Mouse (Mus musculus): ENCODE results near the gene Zfp65.
"Not testable (repeated sequence)": the region's sequence is repeated elsewhere in the genome, so short reads cannot be mapped to it uniquely, and the experiment has no call there.

Gene Zfp65

DNA sequence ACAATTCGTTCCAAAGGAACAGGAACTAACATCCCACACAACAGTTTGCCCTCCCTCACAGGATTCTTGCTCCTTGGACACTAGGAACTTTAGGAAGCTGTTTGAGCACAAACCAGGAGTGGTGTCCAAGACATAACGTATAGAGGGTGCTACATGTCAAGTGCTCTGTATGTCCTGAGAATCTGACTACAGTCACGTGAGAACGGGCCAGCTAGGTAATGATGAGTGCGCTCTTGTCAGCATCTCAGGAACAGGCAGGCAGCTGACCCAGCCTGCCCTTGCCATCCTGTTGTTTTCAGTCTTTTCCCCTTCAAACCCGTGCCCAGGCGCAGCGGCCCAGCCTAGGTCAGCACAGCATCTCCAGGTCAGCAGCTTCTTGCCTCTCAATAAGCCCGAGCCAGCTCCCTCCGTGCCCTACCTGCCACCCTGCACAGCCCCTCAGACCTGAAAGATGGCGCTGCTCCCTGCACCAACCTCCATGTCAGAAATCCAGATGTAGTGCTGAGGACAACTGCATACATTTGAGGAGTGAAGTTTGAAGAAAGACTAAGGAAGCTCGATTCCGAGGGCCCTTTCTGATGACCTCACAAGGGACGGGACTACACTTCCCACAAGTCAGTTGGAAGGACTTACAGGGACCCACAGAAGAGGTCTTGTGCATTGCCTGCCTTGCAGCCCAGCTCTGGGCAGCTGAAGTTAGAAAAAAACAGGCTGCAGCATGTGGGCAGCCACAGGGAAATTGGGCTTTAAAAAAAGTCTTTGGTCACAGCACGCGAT is 45.8 kb downstream of the Zfp65 start:
- not testable (repeated sequence) for H3K36me3 ChIP-seq (ENCODE audit: control insufficient read depth, insufficient read depth, low read length, poor library complexity, severe bottlenecking); H3K27me3 ChIP-seq (ENCODE audit: control insufficient read depth, insufficient read depth, low read length, poor library complexity, severe bottlenecking)
- DNase-seq (ENCODE audit: low read depth, low spot score) = peak; percentile 88

DNA sequence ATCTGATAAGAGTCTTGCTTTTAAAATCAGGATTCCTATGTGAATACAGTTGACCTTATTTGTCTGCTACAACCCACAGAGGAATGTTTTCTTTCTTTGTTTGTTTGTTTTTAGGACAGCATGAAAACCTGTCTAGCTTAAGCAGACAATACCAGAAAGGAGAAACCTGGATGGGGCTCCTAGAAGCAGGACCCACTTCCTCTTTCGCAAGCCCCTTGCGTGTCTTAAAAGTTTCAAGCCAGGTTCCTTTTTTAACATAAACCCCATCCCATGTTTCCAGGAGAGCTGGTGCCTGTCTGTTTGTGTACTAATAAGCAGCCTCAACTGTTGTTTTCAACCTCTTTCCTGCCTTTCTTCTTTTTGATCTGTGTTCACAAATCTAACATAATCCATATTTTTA is 54.1 kb downstream of the Zfp65 start:
- no peaks in the 10 kb centered on the region for H3K27me3 ChIP-seq (ENCODE audit: control insufficient read depth, insufficient read depth, low read length, poor library complexity, severe bottlenecking)
- peaks cover 3% of the 10 kb centered on the region; the same call in 1 of the 2 replicates for H3K36me3 ChIP-seq (ENCODE audit: control insufficient read depth, insufficient read depth, low read length, poor library complexity, severe bottlenecking)
- DNase-seq (ENCODE audit: low read depth, low spot score) = no peak
